Mouse (Mus musculus) limb, embryonic 14.5 days (tissue): ENCODE results near the gene Sipa1l1. TPM values are rescaled to one million over a fixed set of nuclear protein-coding genes. Genes with fewer than 3 reads are reported as not detected.
A peak's percentile ranks its signal among the peaks of the same experiment; 100 is the strongest.

Source experiments
- ATAC-seq: fragments of 200-750 bp; cut with Nextera tagmentation; 2 replicates; pipeline ENCODE4 v1.8.0; 2017; ENCODE audit warnings: low read depth, moderate number of reproducible peaks, moderate TSS enrichment; ENCODE audit not compliant: low FRiP score
- DNase-seq: peaks from one replicate; pipeline ENCODE4 v3.0.0-alpha.2; 2015; ENCODE audit warnings: low spot score
- H3K27ac ChIP-seq: fragments of 300-500 bp; sonication (generic); replicated peaks from 2 replicates; pipeline ENCODE4 v1.5.1; 2014; ENCODE audit warnings: low read depth, mild to moderate bottlenecking, low read length, moderate library complexity, mixed read lengths
- H3K27me3 ChIP-seq: fragments of 300-500 bp; sonication (generic); 2 replicates; pipeline ENCODE4 v1.6.1; 2014; ENCODE audit warnings: low read length, mixed read lengths; ENCODE audit not compliant: control insufficient read depth, insufficient read depth
- H3K36me3 ChIP-seq: fragments of 300-500 bp; sonication (generic); 2 replicates; pipeline ENCODE4 v1.6.1; 2014; ENCODE audit warnings: mild to moderate bottlenecking, low read length, moderate library complexity, mixed read lengths; ENCODE audit not compliant: control insufficient read depth, insufficient read depth
- H3K4me1 ChIP-seq: fragments of 300-500 bp; sonication (generic); 2 replicates; pipeline ENCODE4 v1.6.1; 2014; ENCODE audit warnings: antibody characterized with exemption, low read length, mixed read lengths; ENCODE audit not compliant: control insufficient read depth, insufficient read depth
- H3K4me2 ChIP-seq: fragments of 300-500 bp; sonication (generic); replicated peaks from 2 replicates; pipeline ENCODE4 v1.6.1; 2014; ENCODE audit warnings: low read depth, mild to moderate bottlenecking, low read length, moderate library complexity; ENCODE audit not compliant: severe bottlenecking
- H3K4me3 ChIP-seq: fragments of 300-500 bp; sonication (generic); replicated peaks from 2 replicates; pipeline ENCODE4 v1.5.1; 2014; ENCODE audit warnings: low read length
- H3K9ac ChIP-seq: fragments of 300-500 bp; sonication (generic); 2 replicates; pipeline ENCODE4 v1.6.1; 2014; ENCODE audit warnings: mild to moderate bottlenecking, low read depth, low read length, moderate library complexity; ENCODE audit not compliant: severe bottlenecking
- H3K9me3 ChIP-seq: fragments of 300-500 bp; sonication (generic); 2 replicates; pipeline ENCODE4 v1.6.1; 2016; ENCODE audit warnings: low read length; ENCODE audit not compliant: control insufficient read depth
- POLR2A ChIP-seq: fragments of 200-500 bp; IDR thresholded peaks from 2 replicates; pipeline ENCODE4 v1.8.0; 2012; ENCODE audit warnings: inconsistent platforms, mild to moderate bottlenecking, moderate library complexity, borderline replicate concordance; ENCODE audit not compliant: insufficient read depth, insufficient read length; ENCODE audit errors: extremely low read depth
- WGBS: fragments of 180-500 bp; shearing (Covaris S2); extraction: QIAGEN DNeasy Blood & Tissue Kit; methylation state at CpG from one replicate; pipeline ENCODE4 v1.1.7; 2014; 5-methylcytosine and 5-hydroxymethylcytosine counted together
- polyA plus RNA-seq, 2 experiments: library from polyadenylated mRNA; depleted of rRNA in 1 of 2; stranded (reverse) in 1 of 2; unstranded in 1 of 2; fragments of >200 nt; fragmentation: Nextera tagmentation in 1 of 2; extraction: Ambion mirVana in 1 of 2; gene quantifications; 2 replicates each; pipeline versions ENCODE4 v1.2.1 to v1.2.3; 2012 to 2014

Sipa1l1 gene
- polyA plus RNA-seq, 2 experiments: 29.5 to 31.0 TPM

- Histone ChIP-seq H3K9ac (no peak overlapping the region), H3K27ac (peak overlapping the region; percentile 27; the same call in 1 of the 2 replicates), H3K27me3 (no peaks in the 10 kb centered on the region), H3K36me3 (no peaks in the 10 kb centered on the region), H3K4me3 (no peak overlapping the region), H3K9me3 (no peaks in the 10 kb centered on the region; the same call in 1 of the 2 replicates), H3K4me2 (no peak overlapping the region), H3K4me1 (peaks cover 37% of the 10 kb centered on the region)
- 50% methylated on average over 9 of the region's 9 CpGs for WGBS
- no peak for TF ChIP-seq POLR2A
- no peak for ATAC-seq
- peak; percentile 35 for DNase-seq
Measured at GRCm38 (mm10) chr12:82188321-82189075, 19.4 kb downstream of the Sipa1l1 start.

GRCm38 (mm10) chr12:82189076-82189675, 20.1 kb downstream of the Sipa1l1 start:
- ATAC-seq (no peak), DNase-seq (no peak)
- H3K36me3 ChIP-seq: no peaks in the 10 kb centered on the region
- 0 out of 2 replicates have a peak overlapping the region, but pooled peaks have one; percentile 3 for H3K4me2 ChIP-seq
- peaks cover 38% of the 10 kb centered on the region for H3K4me1 ChIP-seq
- 6% methylated on average over 6 of the region's 6 CpGs for WGBS
- no peak for TF ChIP-seq POLR2A
- no peak overlapping the region for H3K27ac ChIP-seq
- H3K9me3 ChIP-seq: no peaks in the 10 kb centered on the region; the same call in 1 of the 2 replicates
- no peak overlapping the region for H3K9ac ChIP-seq
- no peaks in the 10 kb centered on the region for H3K27me3 ChIP-seq
- H3K4me3 ChIP-seq: no peak overlapping the region

- no peak for DNase-seq
- no peak for TF ChIP-seq POLR2A
- ATAC-seq: no peak
- no peaks in the 10 kb centered on the region for H3K36me3 ChIP-seq
- H3K4me2 ChIP-seq: 0 out of 2 replicates have a peak overlapping the region, but pooled peaks have one; percentile 3
- no peak overlapping the region for H3K4me3 ChIP-seq
- no peak overlapping the region for H3K27ac ChIP-seq
- no peaks in the 10 kb centered on the region; the same call in 1 of the 2 replicates for H3K9me3 ChIP-seq
- H3K9ac ChIP-seq: no peak overlapping the region
- 67% methylated on average over 16 of the region's 16 CpGs for WGBS
- peaks cover 43% of the 10 kb centered on the region for H3K4me1 ChIP-seq
- H3K27me3 ChIP-seq: no peaks in the 10 kb centered on the region
Measured at GRCm38 (mm10) chr12:82189715-82190581, 20.8 kb downstream of the Sipa1l1 start.

GRCm38 (mm10) chr12:82190582-82190965, 21.5 kb downstream of the Sipa1l1 start:
- Histone ChIP-seq H3K9ac (no peak overlapping the region), H3K4me1 (peaks cover 45% of the 10 kb centered on the region), H3K27me3 (no peaks in the 10 kb centered on the region), H3K4me2 (no peak overlapping the region), H3K36me3 (no peaks in the 10 kb centered on the region), H3K4me3 (no peak overlapping the region), H3K9me3 (no peaks in the 10 kb centered on the region), H3K27ac (no peak overlapping the region)
- DNase-seq (no peak), ATAC-seq (no peak)
- no peak for TF ChIP-seq POLR2A
- 87% methylated on average over 16 of the region's 16 CpGs for WGBS

DNA sequence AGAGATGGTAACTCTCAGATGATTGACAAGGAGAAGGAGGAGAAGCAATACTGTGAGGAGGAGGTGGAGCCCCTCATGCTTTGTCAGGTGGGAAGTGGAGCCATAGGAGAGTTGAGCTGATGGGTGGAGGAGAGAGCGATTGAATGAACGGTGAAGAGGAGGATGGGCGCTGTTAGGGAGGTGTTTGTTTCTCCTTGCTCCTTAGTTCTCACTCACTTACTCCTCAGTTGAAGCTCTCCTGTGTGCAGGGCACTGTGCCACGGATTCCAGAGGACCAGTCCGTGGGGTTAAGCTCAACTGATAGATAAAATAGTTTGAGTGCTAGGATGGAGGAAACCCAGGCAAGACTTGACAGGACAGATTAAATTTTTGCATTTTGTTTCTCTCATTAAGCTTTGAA, 22.6 kb downstream of the Sipa1l1 start:
- H3K36me3 ChIP-seq: no peaks in the 10 kb centered on the region
- H3K9me3 ChIP-seq: no peaks in the 10 kb centered on the region
- TF ChIP-seq POLR2A: no peak
- no peak overlapping the region for H3K4me2 ChIP-seq
- no peak overlapping the region for H3K27ac ChIP-seq
- H3K9ac ChIP-seq: no peak overlapping the region
- DNase-seq (no peak), ATAC-seq (no peak)
- 80% methylated on average over 5 of the region's 5 CpGs for WGBS
- H3K27me3 ChIP-seq: no peaks in the 10 kb centered on the region
- peaks cover 45% of the 10 kb centered on the region for H3K4me1 ChIP-seq
- no peak overlapping the region for H3K4me3 ChIP-seq
